Mouse (Mus musculus): ENCODE measurements at regions not wholly inside any gene's neighbourhood (a gene's known extent, or its start where the extent isn't known, plus 50 kb on each side); places are given as distances from the start of the nearest gene placed in this dataset.

DNA sequence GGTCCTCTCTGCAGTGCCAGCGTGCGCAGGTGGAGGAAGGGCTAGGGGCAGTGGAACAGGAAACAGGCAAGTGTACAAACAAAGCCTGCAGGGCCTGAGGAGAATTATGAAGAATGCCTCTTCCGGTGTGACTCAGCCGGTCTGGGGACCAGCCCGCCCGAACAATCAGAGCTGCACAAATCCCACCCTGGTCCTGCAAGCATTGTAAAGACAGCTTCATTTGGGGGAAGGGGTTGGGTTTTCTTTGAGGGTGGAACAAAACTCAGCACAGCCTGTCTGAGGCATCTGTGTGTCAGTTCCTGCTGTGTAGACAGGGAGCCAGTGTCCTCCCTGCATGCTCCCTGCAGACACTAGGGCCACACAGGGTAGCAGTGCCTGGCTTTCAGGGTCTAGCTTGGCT lies 117.9 kb downstream of the Gadd45g start:
- TF ChIP-seq CTCF (conservative IDR thresholded peaks at IDR 0.05; ENCODE audit: low read length) (no peak), NANOG (IDR thresholded peaks at IDR 0.05; ENCODE audit: borderline replicate concordance, low read length) (no peak)

Measured in E14TG2a.4 (cell line).